Mouse (Mus musculus): ENCODE measurements around the gene Sec11a.
"Not testable (repeated sequence)": the region's sequence is repeated elsewhere in the genome, so short reads cannot be mapped to it uniquely, and the experiment has no call there.

The Sec11a gene

GRCm38 (mm10) chr7:80947445-80948350 is at the start of gene Sec11a:
Gene Sec11a, minus strand, starts transcription at chr7:80947780.
- peak; percentile 99 for DNase-seq

- peak; percentile 89 for DNase-seq
Observed at GRCm38 (mm10) chr7:80995266-80996146, 47.9 kb upstream of the Sec11a start.

- DNase-seq, result no peak
Observed at GRCm38 (mm10) chr7:80994663-80995005, 47.1 kb upstream of the Sec11a start.

DNA sequence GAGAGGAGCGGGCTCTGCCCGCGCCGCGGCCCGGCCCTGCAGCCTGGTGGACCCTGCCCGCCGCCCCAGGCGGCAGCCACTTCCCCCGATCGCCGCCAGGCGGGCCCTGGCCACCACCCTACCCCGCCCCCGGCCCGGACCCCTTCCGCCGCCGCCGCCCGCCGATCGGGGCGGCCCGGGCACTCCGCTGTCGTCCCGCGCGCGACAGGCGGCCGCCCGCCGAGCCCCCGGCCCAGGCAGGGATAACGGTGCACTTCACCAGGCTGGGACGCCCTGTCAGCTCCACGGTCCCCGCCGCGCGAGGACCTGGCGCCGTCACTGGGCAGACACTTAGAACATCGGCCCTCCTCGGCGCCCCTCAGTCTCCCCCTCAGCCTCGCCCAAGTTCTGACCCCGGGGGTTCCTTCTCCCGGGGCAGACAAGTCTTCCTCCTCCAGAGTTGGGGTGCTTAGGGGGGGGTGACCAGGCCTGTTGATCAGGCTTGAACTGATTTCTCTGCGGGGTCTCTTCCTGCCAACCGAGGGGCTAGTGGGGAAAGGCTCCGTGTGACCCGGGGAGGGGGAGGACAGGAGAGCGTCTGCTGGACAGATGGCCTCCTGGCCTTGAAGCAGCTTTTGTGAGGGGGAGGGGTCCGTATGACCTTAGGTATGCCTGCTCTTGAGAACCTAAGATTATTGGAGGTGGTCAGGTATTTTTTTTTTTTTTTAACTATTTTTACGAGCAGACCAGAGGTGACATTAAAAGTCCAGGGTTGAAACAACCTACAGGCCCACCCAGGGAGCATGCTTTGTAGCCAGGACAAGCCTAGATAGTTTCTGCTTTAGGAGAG is 46.5 kb upstream of the Sec11a start:
- no peak for DNase-seq

- DNase-seq, result peak; percentile 99
Observed at GRCm38 (mm10) chr7:80992980-80993833, 45.6 kb upstream of the Sec11a start, which contains the start of gene Zfp592. Gene Zfp592, plus strand, starts transcription at chr7:80993681.

DNA sequence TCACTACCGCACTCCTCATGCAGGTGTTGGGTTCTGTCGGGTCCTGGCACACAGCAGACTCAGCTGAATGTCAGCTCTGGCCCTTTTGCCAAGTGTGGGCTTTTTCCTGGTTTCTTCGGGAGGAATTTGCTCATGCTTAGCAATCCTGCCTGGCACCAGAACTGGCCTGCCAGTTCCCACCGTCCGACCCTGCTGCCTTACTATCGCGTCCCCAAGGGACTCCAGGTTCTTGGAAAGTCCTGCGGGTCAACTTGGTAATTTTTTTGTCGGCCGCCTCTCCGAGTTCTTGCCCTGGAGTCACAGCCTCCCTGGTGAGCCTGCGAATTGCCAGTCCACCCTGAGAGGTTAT is 45.0 kb upstream of the Sec11a start:
- no peak for DNase-seq

- DNase-seq, result peak; percentile 86
Observed at GRCm38 (mm10) chr7:80992063-80992462, 44.5 kb upstream of the Sec11a start.

DNA sequence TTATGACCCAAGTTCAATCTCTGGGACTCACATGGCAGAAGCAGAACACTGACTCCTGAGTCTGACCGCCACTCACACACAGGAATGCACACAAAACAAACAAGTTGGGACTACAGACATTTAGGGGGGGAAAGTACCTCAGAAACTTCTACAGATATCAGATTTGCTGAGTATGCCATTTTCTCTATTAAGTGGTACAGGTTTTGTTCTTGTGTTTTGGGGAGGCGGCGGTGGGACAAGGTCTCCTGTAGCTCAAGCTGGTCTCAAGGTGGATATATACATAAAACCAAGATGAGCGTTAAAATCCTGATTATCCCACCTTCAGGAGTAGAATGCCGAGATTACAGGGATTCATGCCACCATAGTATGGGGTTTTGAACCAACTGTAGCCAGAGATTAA is 44.0 kb upstream of the Sec11a start:
- peak; percentile 87 for DNase-seq

DNA sequence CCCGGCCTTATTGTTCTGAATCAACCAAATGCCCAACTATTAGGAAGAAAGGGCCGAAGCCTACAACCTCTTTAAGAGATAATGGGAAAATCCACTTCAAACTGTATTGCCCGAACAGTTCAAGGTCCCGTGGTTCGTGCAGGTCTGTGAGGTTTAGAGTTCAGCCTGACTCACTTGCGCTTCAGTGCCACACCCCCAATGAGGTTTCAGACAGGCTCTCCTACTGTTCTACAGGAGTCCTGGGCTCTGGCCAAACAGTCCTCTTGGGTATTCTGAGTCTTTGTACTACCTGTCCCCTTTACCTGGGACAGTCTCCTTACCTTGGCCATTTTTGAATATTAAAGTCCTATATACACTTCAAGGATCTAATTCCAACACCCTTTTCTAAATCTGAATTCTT is 42.7 kb upstream of the Sec11a start:
- DNase-seq, result peak; percentile 84

DNA sequence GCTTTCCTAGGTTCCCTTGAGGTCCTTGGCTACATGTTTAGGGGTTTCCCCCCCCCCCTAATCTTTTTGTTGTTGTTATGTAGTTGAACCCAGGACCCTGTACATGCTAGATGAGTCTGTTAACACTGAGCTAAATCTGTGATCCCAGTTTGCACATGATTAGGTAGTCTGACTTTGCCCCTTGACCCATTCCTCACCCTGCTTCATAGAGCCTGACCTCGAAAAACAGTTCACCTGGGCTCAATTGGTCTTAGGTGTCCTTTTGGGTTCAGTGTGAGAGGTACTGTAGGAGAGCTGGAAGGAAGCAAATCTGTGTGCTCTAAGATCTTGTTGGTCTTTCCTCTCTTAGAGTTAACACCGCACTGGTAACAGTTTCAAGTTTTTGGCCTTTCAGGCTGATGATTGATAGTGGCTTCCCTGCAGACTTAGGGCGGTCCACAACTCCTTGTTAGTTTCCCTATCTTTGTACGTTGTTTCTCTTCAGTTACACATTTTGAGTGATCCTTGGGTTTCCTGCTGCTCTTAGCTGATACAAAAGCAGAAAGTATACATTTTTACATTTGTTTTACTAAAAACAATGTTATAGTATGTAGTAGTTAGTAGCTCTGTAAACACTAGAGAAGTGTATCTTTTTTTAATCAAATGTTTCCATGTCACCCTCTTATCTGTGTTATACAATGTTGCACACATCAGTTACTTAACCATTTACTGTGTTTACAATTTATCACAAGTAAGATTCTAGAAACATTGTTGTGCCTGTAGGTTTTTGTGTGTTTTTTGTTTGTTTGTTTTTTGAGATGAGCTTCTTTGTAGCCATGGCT is 40.4 kb upstream of the Sec11a start:
- DNase-seq, result no peak

DNA sequence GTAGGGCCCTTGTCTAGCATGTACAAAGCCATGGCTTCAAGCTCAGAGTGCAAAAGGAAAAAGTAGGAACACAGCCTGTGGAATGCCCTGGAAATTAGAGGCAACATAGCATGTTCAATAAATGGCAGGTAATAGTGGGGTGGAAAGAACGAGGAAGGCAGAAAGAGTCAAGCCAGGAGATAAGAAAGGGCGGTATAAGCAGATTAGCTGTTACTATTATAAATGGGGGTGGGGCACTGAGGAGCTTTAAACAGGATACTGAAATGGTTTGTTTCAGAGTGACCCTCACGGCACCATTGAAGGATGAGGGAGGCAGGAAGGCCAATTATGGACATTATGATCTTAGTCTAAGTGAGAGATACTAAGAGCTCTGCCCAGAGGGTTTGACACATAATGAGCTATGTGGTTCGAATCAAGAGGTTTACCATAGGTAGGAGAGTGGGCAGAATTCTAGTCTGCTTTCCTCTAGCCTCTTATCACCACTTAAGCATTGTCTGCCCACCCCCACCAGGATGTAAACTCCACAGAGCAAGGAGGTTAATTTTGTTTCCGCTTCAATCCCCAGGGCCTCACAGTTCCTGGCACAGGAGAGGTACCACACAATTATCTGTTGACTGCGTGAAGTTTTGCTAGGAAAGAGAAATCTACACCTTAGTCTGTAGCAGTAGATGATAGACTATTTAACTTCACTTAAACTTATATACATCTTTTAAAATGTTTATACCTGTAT is 39.0 kb upstream of the Sec11a start:
- peak; percentile 57 for DNase-seq

DNA sequence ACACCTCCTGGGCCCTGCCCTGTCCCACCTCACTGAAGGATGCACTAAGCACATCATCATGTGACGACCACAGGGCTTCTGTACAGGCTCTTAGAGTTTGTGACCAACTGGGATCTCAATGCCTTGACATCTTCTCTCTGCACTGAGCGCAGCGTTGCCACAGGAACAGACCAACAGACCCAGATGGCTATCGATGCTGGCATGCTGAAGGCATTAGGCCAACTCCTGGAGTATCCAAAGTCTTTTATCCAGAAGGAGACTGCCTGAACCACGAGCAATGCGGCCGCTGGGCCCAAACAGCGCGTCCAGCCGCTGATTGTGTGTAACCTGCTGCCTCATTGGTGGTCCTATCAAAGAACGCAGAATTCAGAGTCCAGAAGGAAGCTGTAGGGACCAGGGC is 33.0 kb upstream of the Sec11a start:
- DNase-seq, result peak; percentile 55

DNA sequence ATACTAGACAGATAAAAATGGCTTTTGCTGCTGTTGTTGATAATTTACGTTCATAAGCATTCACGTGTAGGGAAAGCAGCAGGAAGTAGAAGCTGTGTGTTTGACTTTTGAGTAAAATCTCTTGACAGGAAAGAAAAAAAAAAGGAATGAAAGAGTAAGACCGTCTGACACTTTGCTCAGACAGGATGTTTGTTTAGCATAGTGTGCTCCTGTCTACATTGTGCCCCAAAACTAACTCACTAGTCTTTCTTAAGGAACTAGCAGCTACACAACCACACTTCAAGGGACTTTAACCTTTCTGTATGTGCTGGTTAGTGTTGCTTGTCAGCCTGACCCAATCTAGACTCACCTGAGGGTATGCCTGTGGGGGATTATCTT is 26.0 kb upstream of the Sec11a start:
- not testable (repeated sequence) for DNase-seq

GRCm38 (mm10) chr7:80972920-80973637 is 25.5 kb upstream of the Sec11a start:
- peak; percentile 79 for DNase-seq

DNA sequence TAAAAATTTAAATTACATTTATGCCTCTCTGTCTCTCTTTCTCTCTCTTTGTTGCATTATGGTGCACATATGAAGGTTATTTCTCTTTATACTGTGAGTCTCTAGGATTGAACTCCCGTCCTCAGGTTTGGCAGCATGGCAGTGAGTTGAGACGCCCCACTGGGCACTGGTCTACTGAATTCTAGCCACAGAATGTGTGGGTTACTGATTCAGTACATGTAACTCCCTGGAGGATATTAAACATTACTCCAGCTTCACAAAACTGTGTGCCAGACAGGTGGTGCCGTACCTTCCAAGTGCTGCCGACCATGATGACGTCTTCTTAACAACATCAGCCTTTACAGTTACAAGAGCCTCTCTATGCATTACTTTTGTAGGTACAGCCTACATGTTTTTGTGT is 24.5 kb upstream of the Sec11a start:
- DNase-seq, result no peak

GRCm38 (mm10) chr7:80971419-80971818 is 23.8 kb upstream of the Sec11a start:
- DNase-seq, result peak; percentile 62

DNA sequence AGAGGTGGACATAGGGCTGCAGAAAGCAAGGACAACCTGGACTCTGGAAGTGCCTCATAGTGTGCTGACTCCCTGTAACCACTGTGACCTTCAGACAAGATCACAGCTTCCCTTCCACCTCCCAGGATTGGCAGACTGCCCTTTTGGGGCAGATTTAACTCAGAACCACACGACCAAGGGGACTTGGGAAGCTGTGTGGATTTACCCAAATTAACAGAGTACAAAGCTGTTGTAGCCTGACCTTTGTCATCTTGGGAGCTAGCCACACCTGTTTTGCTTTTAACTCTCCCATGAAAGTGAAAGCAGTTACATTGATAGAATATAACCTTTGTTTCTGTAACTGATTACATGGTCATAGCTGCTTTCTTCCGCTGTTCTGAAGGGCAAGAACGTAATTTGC is 23.3 kb upstream of the Sec11a start:
- peak; percentile 82 for DNase-seq

GRCm38 (mm10) chr7:80962799-80963198 is 15.2 kb upstream of the Sec11a start:
- peak; percentile 10 for DNase-seq

DNA sequence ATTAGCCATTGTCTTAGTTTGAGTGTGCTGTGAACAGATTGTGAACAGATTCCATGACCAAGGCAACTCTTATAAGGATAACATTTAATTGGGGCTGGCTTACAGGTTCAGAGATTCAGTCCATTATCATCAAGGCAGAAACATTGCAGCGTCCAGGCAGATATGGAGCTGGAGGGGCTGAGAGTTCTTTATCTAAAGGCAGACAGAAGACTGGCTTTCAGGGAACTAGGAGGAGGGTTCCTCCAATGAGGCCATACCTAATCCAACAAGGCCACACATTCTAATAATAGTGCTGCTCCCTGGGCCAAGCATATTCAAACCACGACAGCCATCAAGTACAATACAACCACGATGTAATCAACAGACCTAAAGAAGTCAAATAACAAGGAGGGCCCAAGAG is 11.4 kb upstream of the Sec11a start:
- DNase-seq, result peak; percentile 36

- peak; percentile 39 for DNase-seq
Observed at GRCm38 (mm10) chr7:80956891-80957290, 9.3 kb upstream of the Sec11a start.
